In genomic region chr9:96350010-96350409, GRCm38 (mm10) we compare ENCODE assay signal across 8 mouse cellular contexts. TPM values are rescaled to one million over a fixed set of nuclear protein-coding genes. Genes with fewer than 3 reads are reported as not detected.
DNase-seq lines count a peak whose midpoint lies in the region; ATAC-seq and TF ChIP-seq lines count a peak whose summit lies in the region.

No protein-coding gene starts in this region.

- H3K9me3 ChIP-seq in forebrain, embryonic 11.5 days (ENCODE audit: control insufficient read depth, low read length), result no peaks in the 10 kb centered on the region
- H3K9me3 ChIP-seq in forebrain, embryonic 16.5 days (ENCODE audit: control insufficient read depth, low read length), result no peaks in the 10 kb centered on the region
- H3K9me3 ChIP-seq in lung, embryonic 16.5 days (ENCODE audit: control insufficient read depth, low read length), result no peaks in the 10 kb centered on the region

- ATAC-seq in forebrain, embryonic 11.5 days (replicated peaks; ENCODE audit: low FRiP score), result 0 out of 2 replicates have a peak, but pooled peaks have one; percentile 51
- ATAC-seq in forebrain, embryonic 16.5 days, result no peak
- peak; percentile 74; the same call in 1 of the 2 replicates for ATAC-seq in lung, embryonic 16.5 days (ENCODE audit: low read depth)

- H3K9ac ChIP-seq in forebrain, embryonic 11.5 days (ENCODE audit: low read length), result no peak overlapping the region
- H3K9ac ChIP-seq in forebrain, embryonic 16.5 days (replicated peaks; ENCODE audit: low read depth, low read length), result no peak overlapping the region
- no peak overlapping the region for H3K9ac ChIP-seq in heart, adult 2 months (ENCODE audit: low read depth, low read length)
- no peak overlapping the region for H3K9ac ChIP-seq in lung, embryonic 16.5 days (ENCODE audit: low read length)

- TF ChIP-seq EP300 in heart, adult 2 months (IDR thresholded peaks at IDR 0.05; ENCODE audit: insufficient read depth, low read depth, low read length), result no peak

- peaks cover 4% of the 10 kb centered on the region; the same call in 1 of the 2 replicates for H3K36me3 ChIP-seq in forebrain, embryonic 11.5 days (ENCODE audit: control insufficient read depth, insufficient read depth, low read length)
- H3K36me3 ChIP-seq in forebrain, embryonic 16.5 days (ENCODE audit: control insufficient read depth, insufficient read depth), result no peaks in the 10 kb centered on the region
- peaks cover 12% of the 10 kb centered on the region for H3K36me3 ChIP-seq in heart, adult 2 months (ENCODE audit: control insufficient read depth, insufficient read depth, low read length)
- peaks cover 4% of the 10 kb centered on the region; the same call in 1 of the 2 replicates for H3K36me3 ChIP-seq in lung, embryonic 16.5 days (ENCODE audit: control insufficient read depth, insufficient read depth, low read length)

- H3K27me3 ChIP-seq in forebrain, embryonic 11.5 days (ENCODE audit: control insufficient read depth, insufficient read depth, low read length), result no peaks in the 10 kb centered on the region
- H3K27me3 ChIP-seq in forebrain, embryonic 16.5 days (replicated peaks; ENCODE audit: control insufficient read depth, insufficient read depth, low read length), result no peaks in the 10 kb centered on the region
- H3K27me3 ChIP-seq in heart, adult 2 months (ENCODE audit: control insufficient read depth, insufficient read depth, low read length), result no peaks in the 10 kb centered on the region
- H3K27me3 ChIP-seq in lung, embryonic 16.5 days (ENCODE audit: control insufficient read depth, insufficient read depth, low read depth, low read length), result no peaks in the 10 kb centered on the region

- TF ChIP-seq POLR2A in heart, adult 2 months (IDR thresholded peaks at IDR 0.05; ENCODE audit: insufficient read depth, low read depth, low read length), result no peak

- H3K4me3 ChIP-seq in forebrain, embryonic 11.5 days (ENCODE audit: low read depth, low read length), result no peak overlapping the region
- no peak overlapping the region for H3K4me3 ChIP-seq in forebrain, embryonic 16.5 days (replicated peaks; ENCODE audit: low read length)
- no peak overlapping the region for H3K4me3 ChIP-seq in heart, adult 2 months
- no peak overlapping the region for H3K4me3 ChIP-seq in lung, embryonic 16.5 days (ENCODE audit: low read length)

- TF ChIP-seq CTCF in heart, adult 2 months (IDR thresholded peaks at IDR 0.05), result peak; percentile 93

- peaks cover 1% of the 10 kb centered on the region; the same call in 1 of the 2 replicates for H3K79me2 ChIP-seq in heart, adult 2 months (replicated peaks; ENCODE audit: control insufficient read depth, insufficient read depth, low read length)

- 40% methylated on average over 4 of the region's 4 CpGs for WGBS in forebrain, embryonic 11.5 days
- WGBS in forebrain, embryonic 16.5 days, result 50% methylated on average over 4 of the region's 4 CpGs
- WGBS in heart, adult 2 months, result 22% methylated on average over 4 of the region's 4 CpGs
- WGBS in lung, embryonic 16.5 days, result 33% methylated on average over 4 of the region's 4 CpGs

- peak; percentile 57 for DNase-seq in forebrain, embryonic 11.5 days (ENCODE audit: low spot score)
- peak; percentile 72 for DNase-seq in adipocyte (ENCODE audit: low spot score)
- DNase-seq in embryo, embryonic 10 days (ENCODE audit: low spot score), result peak; percentile 77
- peak; percentile 51 to 60 for DNase-seq in heart, adult 2 months
- peak; percentile 79 for DNase-seq in kidney, postnatal 10 days
- DNase-seq in skeletal muscle tissue, adult 2 months (ENCODE audit: low read depth, low spot score), result peak; percentile 42

- no peak overlapping the region for H3K4me2 ChIP-seq in forebrain, embryonic 11.5 days (ENCODE audit: low read depth, low read length, severe bottlenecking)
- H3K4me2 ChIP-seq in forebrain, embryonic 16.5 days (ENCODE audit: low read length), result no peak overlapping the region
- no peak overlapping the region for H3K4me2 ChIP-seq in lung, embryonic 16.5 days (ENCODE audit: low read depth, low read length)

- H3K27ac ChIP-seq in forebrain, embryonic 11.5 days (ENCODE audit: low read depth, low read length), result no peak overlapping the region
- no peak overlapping the region for H3K27ac ChIP-seq in forebrain, embryonic 16.5 days (ENCODE audit: low read length)
- peak overlapping the region; percentile 27 for H3K27ac ChIP-seq in heart, adult 2 months
- no peak overlapping the region for H3K27ac ChIP-seq in lung, embryonic 16.5 days (ENCODE audit: low read length)

- no peaks in the 10 kb centered on the region for H3K4me1 ChIP-seq in forebrain, embryonic 11.5 days (replicated peaks; ENCODE audit: control insufficient read depth, insufficient read depth, low read length)
- no peaks in the 10 kb centered on the region for H3K4me1 ChIP-seq in forebrain, embryonic 16.5 days (replicated peaks; ENCODE audit: control insufficient read depth, insufficient read depth, low read length)
- peaks cover 9% of the 10 kb centered on the region for H3K4me1 ChIP-seq in heart, adult 2 months (ENCODE audit: control insufficient read depth, insufficient read depth, low read length)
- peaks cover 4% of the 10 kb centered on the region for H3K4me1 ChIP-seq in lung, embryonic 16.5 days (replicated peaks; ENCODE audit: control insufficient read depth, insufficient read depth, low read length)

- intact Hi-C loops in heart, adult 2 months (cut with DNase I), result loop anchor here (1.0 to 5.0 kb wide), 2 partner anchors 87 to 142 kb away; no protein-coding TSS in a partner anchor

RNA-seq across cellular contexts. Expression of gene Atp1b3, which starts 14.2 kb away (rescaled TPM):
- polyA plus RNA-seq in forebrain, embryonic 11.5 days (2014; fragmentation: Nextera tagmentation; extraction: Ambion mirVana), result 169 and 170 TPM in 2 replicates
- polyA plus RNA-seq in forebrain, embryonic 16.5 days (2015; fragmentation: Nextera tagmentation; extraction: Ambion mirVana), result 138 and 146 TPM in 2 replicates
- 10 to 100 TPM; 55.5 to 56.9 TPM for total RNA-seq in heart, adult 2 months (2021)
- 36.5 and 42.8 TPM in 2 replicates for polyA plus RNA-seq in heart, adult 2 months (2012; rRNA removed)
- polyA plus RNA-seq in lung, embryonic 16.5 days (2015; fragmentation: Nextera tagmentation; extraction: Ambion mirVana), result 177 and 188 TPM in 2 replicates
